Mouse (Mus musculus) kidney, adult 2 months (tissue): ENCODE results near the gene Olfr1415.

Experiments
- CTCF ChIP-seq: fragments of 200-500 bp; conservative IDR thresholded peaks from 2 replicates; pipeline ENCODE4 v1.5.1; 2011; ENCODE audit warnings: low read depth, mild to moderate bottlenecking, control low read depth, low read length, moderate library complexity, mixed read lengths; ENCODE audit not compliant: insufficient read depth, insufficient read length
- POLR2A ChIP-seq: fragments of 200-500 bp; IDR thresholded peaks from one replicate; pipeline ENCODE4 v1.6.1; 2011; ENCODE audit warnings: low read depth, low read length, control low read depth

GRCm38 (mm10) chr1:92518561-92518960, 22.7 kb upstream of the Olfr1415 start, which contains the start of gene Olfr1414:
- TF ChIP-seq CTCF: no peak
- no peak for TF ChIP-seq POLR2A
